Mouse (Mus musculus) Patski (cell line): ENCODE measurements around the gene Zkscan17. TPM values are rescaled to one million over a fixed set of nuclear protein-coding genes. Genes with fewer than 3 reads are reported as not detected.
A peak's percentile ranks its signal among the peaks of the same experiment; 100 is the strongest.

Experiments
- ATAC-seq: fragments of 100-300 bp; one replicate; pipeline ENCODE4 v1.8.0; 2021
- CTCF ChIA-PET: fragments of 350-600 bp; sonication (Branson Sonifier 250); formaldehyde crosslinking; loops from one replicate; lab custom pipeline; 2022; ENCODE audit warnings: inconsistent platforms; lab: Charles Lee
- POLR2A ChIA-PET: fragments of 350-600 bp; sonication (Branson Sonifier 250); formaldehyde crosslinking; loops from one replicate; lab custom pipeline; 2022; ENCODE audit warnings: antibody characterized with exemption, inconsistent platforms; lab: Charles Lee
- DNase-seq: peaks from one replicate; pipeline ENCODE4 v3.0.0-alpha.2; 2011; ENCODE audit warnings: low read depth, low spot score
- H3K27me3 ChIP-seq: fragments of 371-371 bp; one replicate; pipeline ENCODE4 v1.5.1; 2021
- CTCF ChIP-seq: fragments of 100-300 bp; IDR thresholded peaks from one replicate; pipeline ENCODE4 v1.5.1; 2021
- in situ Hi-C: fragments of 300-500 bp; cut with MboI; formaldehyde crosslinking; loops from 3 replicates; pipeline ENCODE4 v1.11.1; 2018; ENCODE audit warnings: low pct_unique_long_range_greater_than_20kb, mixed read lengths
- polyA plus RNA-seq: library from polyadenylated mRNA; unstranded; gene quantifications from one replicate; pipeline ENCODE4 v1.2.3, GENCODE M21; 2021

Gene Zkscan17
- polyA plus RNA-seq, 1 experiment from 2014 or later: 32.4 TPM

- ATAC-seq: no peak
- in situ Hi-C loops: no loop called here
- CTCF ChIA-PET: no interaction called here
- no peak for DNase-seq
- H3K27me3 ChIP-seq: no peaks in the 10 kb centered on the region
- TF ChIP-seq CTCF: no peak
- POLR2A ChIA-PET: no interaction called here
Measured at GRCm38 (mm10) chr11:59542442-59542841, 15.9 kb upstream of the Zkscan17 start.

GRCm38 (mm10) chr11:59541324-59541723 is 14.8 kb upstream of the Zkscan17 start, which contains the start of gene Nlrp3:
Nlrp3 (plus strand) TSS chr11:59541568.
- H3K27me3 ChIP-seq: no peaks in the 10 kb centered on the region
- in situ Hi-C loops: no loop called here
- ChIA-PET CTCF (interaction anchor here (1.0 kb wide), 1 partner anchor 16 kb away, joined by 3 read pairs; no protein-coding TSS in a partner anchor), POLR2A (no interaction called here)
- no peak for TF ChIP-seq CTCF
- DNase-seq (no peak), ATAC-seq (no peak)

DNA sequence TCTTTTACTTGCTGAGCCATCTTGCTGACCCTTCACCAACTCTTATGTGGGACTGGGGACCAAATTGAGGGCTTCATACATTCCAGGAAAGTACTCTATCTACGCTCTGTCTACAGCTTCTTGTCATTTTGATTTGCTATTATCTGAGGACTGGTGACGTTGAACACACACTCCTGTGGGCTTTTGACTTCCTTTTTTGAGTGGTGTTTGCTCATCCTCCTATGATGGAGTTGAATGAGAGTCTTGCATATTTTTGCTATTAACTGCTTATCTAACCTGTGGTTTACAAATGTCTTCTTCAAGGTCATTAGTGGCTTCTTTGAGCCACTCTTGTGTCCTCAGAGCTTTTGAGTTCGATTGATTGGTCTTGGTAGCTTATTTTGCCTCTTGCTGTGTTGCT is 13.6 kb upstream of the Zkscan17 start:
- ATAC-seq (no peak), DNase-seq (no peak)
- ChIA-PET POLR2A (interaction anchor here (0.7 kb wide), 1 partner anchor 15 kb away, joined by 3 read pairs; no protein-coding TSS in a partner anchor), CTCF (no interaction called here)
- TF ChIP-seq CTCF: no peak
- no peaks in the 10 kb centered on the region for H3K27me3 ChIP-seq
- in situ Hi-C loops: no loop called here

DNA sequence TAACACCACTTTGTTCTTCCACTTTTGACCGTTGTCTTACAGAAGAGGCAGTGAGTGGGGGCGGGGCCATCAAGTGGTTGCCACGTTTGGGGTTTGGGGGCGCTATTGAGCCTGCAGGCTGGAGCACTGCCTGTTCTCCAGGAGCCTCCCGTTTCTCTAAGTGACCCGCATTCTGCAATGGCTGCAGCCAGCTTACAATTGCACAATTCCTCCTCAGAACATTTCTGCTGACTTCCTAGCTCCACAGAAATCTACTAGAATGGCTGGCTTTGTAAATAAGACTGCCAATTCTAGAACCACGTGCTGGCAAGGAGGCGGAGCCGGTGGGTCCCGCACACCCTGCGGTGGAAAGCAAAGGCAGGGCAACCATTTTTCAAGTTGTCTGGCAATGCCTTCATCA is 11.8 kb upstream of the Zkscan17 start:
- CTCF ChIA-PET: interaction anchor here (1.0 to 1.1 kb wide), 2 partner anchors 13 to 29 kb away, joined by 4 read pairs; no protein-coding TSS in a partner anchor
- no peak for ATAC-seq
- in situ Hi-C loops: loop anchor here (5.0 kb wide), 1 partner anchor 74 kb away; no protein-coding TSS in a partner anchor
- POLR2A ChIA-PET: no interaction called here
- no peak for TF ChIP-seq CTCF
- DNase-seq: no peak
- H3K27me3 ChIP-seq: no peaks in the 10 kb centered on the region

DNA sequence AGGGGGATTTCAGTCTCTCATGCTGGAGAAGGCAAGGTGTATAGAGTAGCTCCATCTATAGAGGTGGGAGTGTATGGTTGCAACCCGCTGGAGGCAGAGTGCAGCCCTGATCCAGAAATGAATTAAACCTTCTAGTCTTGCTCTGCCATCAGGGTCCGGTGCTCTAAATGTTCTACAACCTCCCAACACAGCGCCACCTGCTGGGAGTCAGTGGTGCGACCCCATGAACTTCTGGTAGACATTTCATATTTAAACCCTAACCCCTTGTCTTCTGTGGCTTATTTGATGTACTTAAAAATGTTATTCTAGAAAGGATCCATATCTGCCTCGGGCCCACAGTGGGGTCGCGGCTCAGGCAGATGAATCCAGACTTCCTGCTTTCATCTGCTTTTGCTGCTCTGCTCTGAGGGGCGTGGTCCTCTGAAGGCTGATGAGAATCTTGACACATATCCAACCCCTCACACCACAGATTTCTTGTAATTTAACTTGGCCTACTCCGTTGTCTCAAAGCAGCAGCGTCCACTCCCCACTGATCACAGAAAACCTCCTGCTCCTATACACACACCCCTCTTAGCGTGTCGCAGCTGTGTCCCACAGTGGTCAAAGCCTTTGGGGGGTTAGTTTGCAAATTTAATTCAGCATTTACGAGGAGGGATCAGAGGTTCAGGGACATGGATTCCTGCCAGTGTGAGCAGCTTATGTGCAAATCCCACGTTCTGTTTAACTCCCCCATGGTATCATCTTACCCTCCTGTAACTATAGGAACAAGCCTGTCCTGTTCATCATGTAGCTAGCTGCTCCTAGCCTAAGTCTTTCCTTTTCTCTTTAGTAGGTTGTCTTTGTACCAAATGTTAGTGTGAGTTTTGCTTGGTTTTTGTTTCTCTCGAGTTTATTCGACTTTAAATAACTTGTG is 10.9 kb upstream of the Zkscan17 start:
- DNase-seq (no peak), ATAC-seq (no peak)
- POLR2A ChIA-PET: interaction anchor here (0.6 kb wide), 1 partner anchor 31 kb away, joined by 3 read pairs; no protein-coding TSS in a partner anchor
- in situ Hi-C loops: loop anchor here (5.0 kb wide), 1 partner anchor 75 kb away; no protein-coding TSS in a partner anchor
- TF ChIP-seq CTCF: peak; percentile 59
- CTCF ChIA-PET: interaction anchor here (1.1 to 2.4 kb wide), 3 partner anchors 9 to 30 kb away, joined by 3 to 14 read pairs (median 4); partner anchors contain the start of gene Zkscan17
- no peaks in the 10 kb centered on the region for H3K27me3 ChIP-seq

- ChIA-PET POLR2A (no interaction called here), CTCF (no interaction called here)
- no peak for TF ChIP-seq CTCF
- no peaks in the 10 kb centered on the region for H3K27me3 ChIP-seq
- in situ Hi-C loops: no loop called here
- DNase-seq (no peak), ATAC-seq (no peak)
Measured at GRCm38 (mm10) chr11:59531562-59531961, 5.0 kb upstream of the Zkscan17 start.

- ATAC-seq (peak; percentile 44), DNase-seq (no peak)
- in situ Hi-C loops: no loop called here
- no peak for TF ChIP-seq CTCF
- CTCF ChIA-PET: no interaction called here
- no peaks in the 10 kb centered on the region for H3K27me3 ChIP-seq
- POLR2A ChIA-PET: no interaction called here
Measured at GRCm38 (mm10) chr11:59530870-59531535, 4.5 kb upstream of the Zkscan17 start.

DNA sequence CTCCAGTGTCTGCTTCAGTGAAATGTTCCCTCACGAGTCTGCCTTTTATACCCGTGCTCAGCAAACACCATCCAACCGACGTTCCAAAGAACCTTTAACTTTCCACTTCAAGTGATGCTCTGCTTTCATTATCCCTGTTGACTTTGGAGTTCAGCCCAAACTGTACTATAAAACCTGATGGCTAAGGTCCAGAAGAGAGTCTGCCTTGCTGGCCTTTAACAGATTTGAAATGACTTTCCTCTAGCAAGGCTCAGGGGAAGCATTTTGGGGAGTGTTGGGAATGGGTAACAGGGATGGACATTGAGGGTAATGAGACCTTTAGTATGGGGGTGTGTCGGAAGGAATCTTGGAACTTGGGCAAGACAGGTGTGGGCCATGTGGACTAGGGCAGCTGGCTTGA is 3.7 kb upstream of the Zkscan17 start:
- ATAC-seq (no peak), DNase-seq (no peak)
- ChIA-PET CTCF (no interaction called here), POLR2A (no interaction called here)
- in situ Hi-C loops: no loop called here
- no peaks in the 10 kb centered on the region for H3K27me3 ChIP-seq
- no peak for TF ChIP-seq CTCF

DNA sequence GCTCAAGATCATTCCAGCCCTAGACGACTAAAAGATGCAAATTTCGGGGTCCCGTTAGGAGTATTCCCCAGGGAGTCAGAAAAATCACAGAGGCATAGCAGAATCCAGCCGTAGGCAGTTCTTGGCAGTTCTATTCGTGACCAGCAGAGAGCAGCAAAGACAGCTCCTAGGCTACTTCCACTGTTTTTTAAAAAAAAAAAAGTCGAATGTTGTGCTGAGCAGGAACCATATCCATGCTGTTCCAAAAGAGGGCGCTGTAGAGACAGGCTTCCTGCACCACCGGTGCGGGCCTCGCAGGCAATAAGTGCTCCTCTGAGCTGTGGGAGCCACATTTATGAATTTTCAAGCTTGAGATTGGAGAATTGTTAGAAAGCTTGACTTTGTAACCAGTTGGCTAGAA is 1.3 kb downstream of the Zkscan17 start:
- H3K27me3 ChIP-seq: no peaks in the 10 kb centered on the region
- ChIA-PET CTCF (interaction anchor here (0.6 to 2.6 kb wide), 24 partner anchors 9 to 286 kb away, joined by 3 to 20 read pairs (median 4); partner anchors contain the start of genes Nlrp3 and Olfr222), POLR2A (interaction anchor here (0.9 kb wide), 1 partner anchor 89 kb away, joined by 3 read pairs; no protein-coding TSS in a partner anchor)
- in situ Hi-C loops: loop anchor here (5.0 to 10.0 kb wide), 2 partner anchors 47 to 250 kb away; no protein-coding TSS in a partner anchor
- TF ChIP-seq CTCF: peak; percentile 97
- peak; percentile 55 for DNase-seq
- ATAC-seq: no peak

DNA sequence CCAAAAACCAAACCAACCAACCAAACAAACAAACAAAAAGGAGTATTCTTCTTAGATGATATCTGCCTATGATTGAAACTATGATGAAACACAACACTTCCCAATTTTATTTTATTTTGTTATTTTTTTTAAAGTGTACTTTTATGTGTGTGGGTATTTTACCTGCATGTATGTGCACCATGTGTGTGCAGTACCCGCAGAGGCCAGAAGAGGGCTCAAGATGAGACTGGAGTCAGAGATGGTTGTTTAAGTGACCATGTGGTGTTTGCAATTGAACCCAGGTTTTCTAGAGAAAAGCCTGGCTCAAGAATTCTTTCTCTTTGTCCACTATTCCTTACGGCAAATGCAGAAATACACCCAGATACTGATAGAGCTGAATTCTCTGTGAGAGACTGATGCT is 2.4 kb downstream of the Zkscan17 start:
- no peaks in the 10 kb centered on the region for H3K27me3 ChIP-seq
- ChIA-PET POLR2A (no interaction called here), CTCF (interaction anchor here (1.0 to 2.6 kb wide), 5 partner anchors 8 to 200 kb away, joined by 3 to 15 read pairs (median 5); no protein-coding TSS in a partner anchor)
- in situ Hi-C loops: loop anchor here (10.0 kb wide), 1 partner anchor 251 kb away; no protein-coding TSS in a partner anchor
- TF ChIP-seq CTCF: peak; percentile 42
- ATAC-seq (no peak), DNase-seq (no peak)
